Comparison of ENCODE assay signal across 8 mouse cellular contexts in genomic region chr4:123905126-123905668, GRCm38 (mm10). TPM values are rescaled to one million over a fixed set of nuclear protein-coding genes. Genes with fewer than 3 reads are reported as not detected.
DNase-seq lines count a peak whose midpoint lies in the region; ATAC-seq and TF ChIP-seq lines count a peak whose summit lies in the region.

No protein-coding gene starts in this region.

- peaks cover 49% of the 10 kb centered on the region for H3K79me2 ChIP-seq in C2C12 (ENCODE audit: control insufficient read depth, insufficient read depth)

- peaks cover 10% of the 10 kb centered on the region for H3K4me1 ChIP-seq in heart, embryonic 10.5 days
- H3K4me1 ChIP-seq in embryonic facial prominence, embryonic 13.5 days = peaks cover 11% of the 10 kb centered on the region
- H3K4me1 ChIP-seq in limb, embryonic 15.5 days = peaks cover 12% of the 10 kb centered on the region; the same call in 1 of the 2 replicates
- H3K4me1 ChIP-seq in stomach, embryonic 15.5 days = no peaks in the 10 kb centered on the region

- peak overlapping the region; percentile 87 for H3K9ac ChIP-seq in embryonic facial prominence, embryonic 13.5 days
- peak overlapping the region; percentile 77 for H3K9ac ChIP-seq in limb, embryonic 15.5 days
- H3K9ac ChIP-seq in stomach, embryonic 15.5 days = peak overlapping the region; percentile 71

- H3K4me2 ChIP-seq in embryonic facial prominence, embryonic 13.5 days = peak overlapping the region; percentile 70
- H3K4me2 ChIP-seq in limb, embryonic 15.5 days = peak overlapping the region; percentile 63
- peak overlapping the region; percentile 76 for H3K4me2 ChIP-seq in stomach, embryonic 15.5 days

- peak overlapping the region; percentile 89 for H3K27ac ChIP-seq in heart, embryonic 10.5 days
- H3K27ac ChIP-seq in embryonic facial prominence, embryonic 13.5 days = peak overlapping the region; percentile 82
- peak overlapping the region; percentile 87 for H3K27ac ChIP-seq in limb, embryonic 15.5 days
- peak overlapping the region; percentile 87 for H3K27ac ChIP-seq in stomach, embryonic 15.5 days

- no peaks in the 10 kb centered on the region for H3K9me3 ChIP-seq in heart, embryonic 10.5 days
- H3K9me3 ChIP-seq in embryonic facial prominence, embryonic 13.5 days = no peaks in the 10 kb centered on the region
- H3K9me3 ChIP-seq in limb, embryonic 15.5 days = no peaks in the 10 kb centered on the region
- H3K9me3 ChIP-seq in stomach, embryonic 15.5 days = no peaks in the 10 kb centered on the region

- peaks cover 9% of the 10 kb centered on the region; the same call in 1 of the 2 replicates for H3K36me3 ChIP-seq in heart, embryonic 10.5 days
- peaks cover 19% of the 10 kb centered on the region for H3K36me3 ChIP-seq in C2C12 (ENCODE audit: control insufficient read depth, insufficient read depth)
- peaks cover 13% of the 10 kb centered on the region for H3K36me3 ChIP-seq in embryonic facial prominence, embryonic 13.5 days
- peaks cover 17% of the 10 kb centered on the region; the same call in 1 of the 2 replicates for H3K36me3 ChIP-seq in limb, embryonic 15.5 days
- H3K36me3 ChIP-seq in stomach, embryonic 15.5 days = 0 out of 2 replicates have a peak, but pooled peaks cover 4% of the 10 kb centered on the region

- peaks cover 29% of the 10 kb centered on the region for H3K79me3 ChIP-seq in C2C12 (ENCODE audit: low read depth)

- under 1% methylated on average over 52 of the region's 53 CpGs for WGBS in heart, embryonic 10.5 days
- WGBS in embryonic facial prominence, embryonic 13.5 days = under 1% methylated on average over 53 of the region's 53 CpGs
- 2% methylated on average over 53 of the region's 53 CpGs for WGBS in limb, embryonic 15.5 days
- WGBS in stomach, embryonic 15.5 days = under 1% methylated on average over 51 of the region's 53 CpGs

- peak overlapping the region; percentile 67 for H3ac ChIP-seq in C2C12 (ENCODE audit: control insufficient read depth, insufficient read length, low read depth)

- peak overlapping the region; percentile 90 for H3K4me3 ChIP-seq in heart, embryonic 10.5 days
- H3K4me3 ChIP-seq in C2C12 (ENCODE audit: insufficient read depth, poor library complexity, severe bottlenecking) = peak overlapping the region; percentile 60
- H3K4me3 ChIP-seq in embryonic facial prominence, embryonic 13.5 days = peak overlapping the region; percentile 80
- H3K4me3 ChIP-seq in limb, embryonic 15.5 days = peak overlapping the region; percentile 78
- H3K4me3 ChIP-seq in stomach, embryonic 15.5 days (replicated peaks) = peak overlapping the region; percentile 80

- ATAC-seq in embryonic facial prominence, embryonic 13.5 days (ENCODE audit: insufficient number of reproducible peaks, insufficient read depth, low FRiP score, low TSS enrichment, low read depth) = peak; percentile 29; the same call in 1 of the 2 replicates
- peak; percentile 0; the same call in 1 of the 2 replicates for ATAC-seq in limb, embryonic 15.5 days (ENCODE audit: insufficient number of reproducible peaks, low FRiP score, low TSS enrichment, low read depth)
- no peak; the same call in 1 of the 2 replicates for ATAC-seq in stomach, embryonic 15.5 days (ENCODE audit: insufficient read depth, low FRiP score, low read depth)

- TF ChIP-seq CTCF in C2C12 (IDR thresholded peaks at IDR 0.05; ENCODE audit: control insufficient read depth, insufficient read depth, insufficient read length) = no peak

- no peaks in the 10 kb centered on the region for H3K27me3 ChIP-seq in heart, embryonic 10.5 days (ENCODE audit: insufficient read depth, poor library complexity, severe bottlenecking)
- no peaks in the 10 kb centered on the region for H3K27me3 ChIP-seq in C2C12 (ENCODE audit: control insufficient read depth, insufficient read depth, insufficient read length)
- H3K27me3 ChIP-seq in embryonic facial prominence, embryonic 13.5 days = no peaks in the 10 kb centered on the region
- no peaks in the 10 kb centered on the region for H3K27me3 ChIP-seq in limb, embryonic 15.5 days
- H3K27me3 ChIP-seq in stomach, embryonic 15.5 days (replicated peaks) = no peaks in the 10 kb centered on the region

- peak; percentile 85 for DNase-seq in heart, embryonic 10.5 days (ENCODE audit: low spot score)
- no peak for DNase-seq in heart, postnatal 4 days
- DNase-seq in natural killer cell, adult 2 months (ENCODE audit: low spot score in 2 of 2) = no peak
- DNase-seq in B cell, adult 2 months = no peak

TF ChIP-seq in C2C12, 6 proteins besides CTCF, POLR2A, EP300 and RAD21:
- TF ChIP-seq FOSL1 (IDR thresholded peaks at IDR 0.05; ENCODE audit: insufficient read depth, low read length, poor library complexity, severe bottlenecking) = no peak
- TF ChIP-seq MYOD1 (IDR thresholded peaks at IDR 0.05; ENCODE audit: control insufficient read depth, insufficient read length, low read depth) = peak; percentile 42

RNA-seq across cellular contexts. Expression of gene Mycbp, which starts 0.6 kb away (rescaled TPM):
- polyA plus RNA-seq in heart, embryonic 10.5 days (2016; fragmentation: Nextera tagmentation; extraction: Ambion mirVana) = 66.7 and 74.4 TPM in 2 replicates
- 10 to 100 TPM; 28.9 to 31.2 TPM for total RNA-seq in heart, postnatal 4 days (2021)
- 21.8 TPM for polyA plus RNA-seq in C2C12 (2012; fragmentation: generic; extraction: Trizol)
- 65.9 and 68.9 TPM in 2 replicates for polyA plus RNA-seq in embryonic facial prominence, embryonic 13.5 days (2015; fragmentation: Nextera tagmentation; extraction: Ambion mirVana)
- polyA plus RNA-seq in limb, embryonic 15.5 days (2015; fragmentation: Nextera tagmentation; extraction: Ambion mirVana) = 67.2 and 67.5 TPM in 2 replicates
- polyA plus RNA-seq in stomach, embryonic 15.5 days (2015; fragmentation: Nextera tagmentation; extraction: Ambion mirVana) = 93.2 and 98.2 TPM in 2 replicates

RNA-seq across cellular contexts. Expression of gene Rragc, which starts 12.0 kb away (rescaled TPM):
- polyA plus RNA-seq in heart, embryonic 10.5 days (2016; fragmentation: Nextera tagmentation; extraction: Ambion mirVana) = 37.6 and 40.9 TPM in 2 replicates
- 10 to 100 TPM; 50.8 to 52.6 TPM for total RNA-seq in heart, postnatal 4 days (2021)
- 43.5 TPM for polyA plus RNA-seq in C2C12 (2012; fragmentation: generic; extraction: Trizol)
- 58.3 and 60.0 TPM in 2 replicates for polyA plus RNA-seq in embryonic facial prominence, embryonic 13.5 days (2015; fragmentation: Nextera tagmentation; extraction: Ambion mirVana)
- 48.6 and 55.2 TPM in 2 replicates for polyA plus RNA-seq in limb, embryonic 15.5 days (2015; fragmentation: Nextera tagmentation; extraction: Ambion mirVana)
- polyA plus RNA-seq in stomach, embryonic 15.5 days (2015; fragmentation: Nextera tagmentation; extraction: Ambion mirVana) = 50.6 and 50.7 TPM in 2 replicates

RNA-seq across cellular contexts. Expression of gene 4930535I16Rik, which starts 12.6 kb away (rescaled TPM):
- not detected in 2 replicates for polyA plus RNA-seq in heart, embryonic 10.5 days (2016; fragmentation: Nextera tagmentation; extraction: Ambion mirVana)
- total RNA-seq in heart, postnatal 4 days (2021) = not detected
- polyA plus RNA-seq in C2C12 (2012; fragmentation: generic; extraction: Trizol) = 0.22 TPM
- not detected in 2 replicates for polyA plus RNA-seq in embryonic facial prominence, embryonic 13.5 days (2015; fragmentation: Nextera tagmentation; extraction: Ambion mirVana)
- not detected in 2 replicates for polyA plus RNA-seq in limb, embryonic 15.5 days (2015; fragmentation: Nextera tagmentation; extraction: Ambion mirVana)
- not detected in 2 replicates for polyA plus RNA-seq in stomach, embryonic 15.5 days (2015; fragmentation: Nextera tagmentation; extraction: Ambion mirVana)

RNA-seq across cellular contexts. Expression of gene 4933427I04Rik, which starts 45.7 kb away (rescaled TPM):
- polyA plus RNA-seq in heart, embryonic 10.5 days (2016; fragmentation: Nextera tagmentation; extraction: Ambion mirVana) = 0.06 TPM in 1 of 2 replicates, not detected in the other
- not detected for total RNA-seq in heart, postnatal 4 days (2021)
- not detected for polyA plus RNA-seq in C2C12 (2012; fragmentation: generic; extraction: Trizol)
- polyA plus RNA-seq in embryonic facial prominence, embryonic 13.5 days (2015; fragmentation: Nextera tagmentation; extraction: Ambion mirVana) = 0.13 TPM in 1 of 2 replicates, not detected in the other
- polyA plus RNA-seq in limb, embryonic 15.5 days (2015; fragmentation: Nextera tagmentation; extraction: Ambion mirVana) = 0.15 TPM in 1 of 2 replicates, not detected in the other
- 0.08 TPM in 2 replicates for polyA plus RNA-seq in stomach, embryonic 15.5 days (2015; fragmentation: Nextera tagmentation; extraction: Ambion mirVana)
